Mouse (Mus musculus): ENCODE measurements around the gene Tmem263. TPM values are rescaled to one million over a fixed set of nuclear protein-coding genes. Genes with fewer than 3 reads are reported as not detected.

The Tmem263 gene
- total and polyA plus RNA-seq, 3 experiments = 11.8 to 15.7 TPM; not detected in 1

Other genes with a start within 250 kb of the Tmem263 start
- gene Ric8b, start 185.0 kb upstream of the Tmem263 start, total RNA-seq (2012; rRNA removed) = 5.8 and 6.3 TPM in 2 replicates
- 1 to 10 TPM in 1 of 2 experiments, not detected in 1; 8.6 TPM for gene Ric8b, start 185.0 kb upstream of the Tmem263 start, polyA plus RNA-seq (2012; ENCODE audit: insufficient read depth in 1 of 2, insufficient read length in 2 of 2, low read depth in 1 of 2, low replicate concordance in 2 of 2, missing spikeins in 1 of 2)
- gene Fhl4, start 132 bp upstream of the Tmem263 start, total RNA-seq (2012; rRNA removed) = 0.69 TPM in 2 replicates
- gene Fhl4, start 132 bp upstream of the Tmem263 start, polyA plus RNA-seq (2012; ENCODE audit: insufficient read depth in 1 of 2, insufficient read length in 2 of 2, low read depth in 1 of 2, low replicate concordance in 2 of 2, missing spikeins in 1 of 2) = under 1 TPM in 1 of 2 experiments, not detected in 1; 0.63 TPM
- 2.4 and 3.5 TPM in 2 replicates for gene Mterf2, start 25.4 kb downstream of the Tmem263 start, total RNA-seq (2012; rRNA removed)
- gene Mterf2, start 25.4 kb downstream of the Tmem263 start, polyA plus RNA-seq (2012; ENCODE audit: insufficient read depth in 1 of 2, insufficient read length in 2 of 2, low read depth in 1 of 2, low replicate concordance in 2 of 2, missing spikeins in 1 of 2) = 1 to 10 TPM in 1 of 2 experiments, not detected in 1; 9.6 TPM
- not detected in 2 replicates for gene Cry1, start 82.4 kb downstream of the Tmem263 start, total RNA-seq (2012; rRNA removed)
- not detected for gene Cry1, start 82.4 kb downstream of the Tmem263 start, polyA plus RNA-seq (2012; ENCODE audit: insufficient read depth in 1 of 2, insufficient read length in 2 of 2, low read depth in 1 of 2, low replicate concordance in 2 of 2, missing spikeins in 1 of 2)